Mouse (Mus musculus): ENCODE measurements at regions not wholly inside any gene's neighbourhood (a gene's known extent, or its start where the extent isn't known, plus 50 kb on each side); places are given as distances from the start of the nearest gene placed in this dataset.

GRCm38 (mm10) chr13:102258207-102258606 is 435.2 kb upstream of the Cd180 start:
- TF ChIP-seq CTCF (IDR thresholded peaks at IDR 0.05; ENCODE audit: borderline replicate concordance, control insufficient read depth, extremely low read depth, insufficient read depth, low read length, poor library complexity) (no peak), POLR2A (IDR thresholded peaks at IDR 0.05; ENCODE audit: control insufficient read depth, extremely low read depth, insufficient read depth, low read length, poor library complexity) (no peak)
